Mouse (Mus musculus): ENCODE results near the gene Hoxa9. TPM values are rescaled to one million over a fixed set of nuclear protein-coding genes. Genes with fewer than 3 reads are reported as not detected.

The Hoxa9 gene
- polyA plus RNA-seq, 1 experiment from 2014 or later: 0.54 TPM

- Histone ChIP-seq H3K27ac (ENCODE audit: poor library complexity, severe bottlenecking) (no peak within 1 kb of the TSS), H3K36me3 (no peaks in the 10 kb centered on the region), H3K4me3 (peak within 1 kb of the TSS; percentile 54), H3K27me3 (replicated peaks) (peaks cover 96% of the 10 kb centered on the region), H3K4me1 (replicated peaks) (peaks cover 16% of the 10 kb centered on the region), H3K9ac (peak within 1 kb of the TSS; percentile 57), H3K9me3 (replicated peaks) (no peaks in the 10 kb centered on the region), H3K4me2 (peak within 1 kb of the TSS; percentile 81)
- 1% methylated on average over 92 of the region's 102 CpGs for WGBS
- ATAC-seq (ENCODE audit: insufficient number of reproducible peaks, low FRiP score): peak; percentile 48; the same call in 1 of the 2 replicates
Observed at GRCm38 (mm10) chr6:52190906-52191810, 39.7 kb downstream of the Hoxa9 start, which contains the start of gene Hoxa4. Gene Hoxa4 (minus strand): TSS chr6:52191753.

GRCm38 (mm10) chr6:52190410-52190809 is 40.5 kb downstream of the Hoxa9 start:
- peaks cover 16% of the 10 kb centered on the region for H3K4me1 ChIP-seq (replicated peaks)
- no peak overlapping the region for H3K9ac ChIP-seq
- ATAC-seq (ENCODE audit: insufficient number of reproducible peaks, low FRiP score): no peak

GRCm38 (mm10) chr6:52189909-52190308 is 41.0 kb downstream of the Hoxa9 start:
- 12% methylated on average over 8 of the region's 8 CpGs for WGBS
- Histone ChIP-seq H3K4me3 (no peak overlapping the region), H3K27ac (ENCODE audit: poor library complexity, severe bottlenecking) (no peak overlapping the region), H3K9ac (no peak overlapping the region), H3K4me2 (no peak overlapping the region), H3K4me1 (replicated peaks) (peaks cover 16% of the 10 kb centered on the region), H3K27me3 (replicated peaks) (peaks cover 99% of the 10 kb centered on the region), H3K36me3 (no peaks in the 10 kb centered on the region), H3K9me3 (replicated peaks) (no peaks in the 10 kb centered on the region)
- no peak for ATAC-seq (ENCODE audit: insufficient number of reproducible peaks, low FRiP score)

More at GRCm38 (mm10) chr6:52190410-52190809, 40.5 kb downstream of the Hoxa9 start:
- under 1% methylated on average over 23 of the region's 23 CpGs for WGBS
- H3K4me3 ChIP-seq: no peak overlapping the region
- H3K9me3 ChIP-seq (replicated peaks): no peaks in the 10 kb centered on the region
- no peaks in the 10 kb centered on the region for H3K36me3 ChIP-seq
- no peak overlapping the region for H3K27ac ChIP-seq (ENCODE audit: poor library complexity, severe bottlenecking)
- H3K4me2 ChIP-seq: no peak overlapping the region
- H3K27me3 ChIP-seq (replicated peaks): peaks cover 97% of the 10 kb centered on the region

GRCm38 (mm10) chr6:52189172-52189591 is 41.7 kb downstream of the Hoxa9 start:
- H3K4me2 ChIP-seq: no peak overlapping the region
- H3K36me3 ChIP-seq: no peaks in the 10 kb centered on the region
- WGBS: 14% methylated on average over 5 of the region's 5 CpGs
- H3K4me3 ChIP-seq: no peak overlapping the region
- peaks cover 16% of the 10 kb centered on the region for H3K4me1 ChIP-seq (replicated peaks)
- H3K27me3 ChIP-seq (replicated peaks): peaks cover 99% of the 10 kb centered on the region
- no peak overlapping the region for H3K9ac ChIP-seq
- no peaks in the 10 kb centered on the region for H3K9me3 ChIP-seq (replicated peaks)
- no peak overlapping the region for H3K27ac ChIP-seq (ENCODE audit: poor library complexity, severe bottlenecking)
- no peak for ATAC-seq (ENCODE audit: insufficient number of reproducible peaks, low FRiP score)

GRCm38 (mm10) chr6:52186500-52186899 is 44.4 kb downstream of the Hoxa9 start:
- WGBS: 21% methylated on average over 1 of the region's 1 CpGs
- H3K9ac ChIP-seq: no peak overlapping the region
- peaks cover 7% of the 10 kb centered on the region for H3K4me1 ChIP-seq (replicated peaks)

GRCm38 (mm10) chr6:52185834-52186233 is 45.1 kb downstream of the Hoxa9 start:
- no peak overlapping the region for H3K4me3 ChIP-seq
- H3K36me3 ChIP-seq: no peaks in the 10 kb centered on the region
- H3K27ac ChIP-seq (ENCODE audit: poor library complexity, severe bottlenecking): no peak overlapping the region
- H3K4me1 ChIP-seq (replicated peaks): peaks cover under 1% of the 10 kb centered on the region; the same call in 1 of the 2 replicates
- H3K9ac ChIP-seq: no peak overlapping the region
- peaks cover 100% of the 10 kb centered on the region for H3K27me3 ChIP-seq (replicated peaks)
- H3K4me2 ChIP-seq: no peak overlapping the region
- H3K9me3 ChIP-seq (replicated peaks): no peaks in the 10 kb centered on the region
- WGBS: 19% methylated on average over 3 of the region's 3 CpGs
- no peak for ATAC-seq (ENCODE audit: insufficient number of reproducible peaks, low FRiP score)

More at GRCm38 (mm10) chr6:52186500-52186899, 44.4 kb downstream of the Hoxa9 start:
- ATAC-seq (ENCODE audit: insufficient number of reproducible peaks, low FRiP score): no peak
- no peaks in the 10 kb centered on the region for H3K9me3 ChIP-seq (replicated peaks)
- no peaks in the 10 kb centered on the region for H3K36me3 ChIP-seq
- H3K27ac ChIP-seq (ENCODE audit: poor library complexity, severe bottlenecking): no peak overlapping the region
- peaks cover 100% of the 10 kb centered on the region for H3K27me3 ChIP-seq (replicated peaks)
- H3K4me3 ChIP-seq: no peak overlapping the region
- no peak overlapping the region for H3K4me2 ChIP-seq

GRCm38 (mm10) chr6:52185222-52185621 is 45.7 kb downstream of the Hoxa9 start:
- Histone ChIP-seq H3K4me3 (no peak overlapping the region), H3K9ac (no peak overlapping the region), H3K9me3 (replicated peaks) (no peaks in the 10 kb centered on the region), H3K4me1 (replicated peaks) (no peaks in the 10 kb centered on the region), H3K27ac (ENCODE audit: poor library complexity, severe bottlenecking) (no peak overlapping the region), H3K4me2 (no peak overlapping the region), H3K27me3 (replicated peaks) (peaks cover 100% of the 10 kb centered on the region), H3K36me3 (no peaks in the 10 kb centered on the region)
- ATAC-seq (ENCODE audit: insufficient number of reproducible peaks, low FRiP score): no peak
- 2% methylated on average over 19 of the region's 19 CpGs for WGBS

GRCm38 (mm10) chr6:52184668-52185067 is 46.2 kb downstream of the Hoxa9 start:
- peaks cover 100% of the 10 kb centered on the region for H3K27me3 ChIP-seq (replicated peaks)
- H3K4me3 ChIP-seq: no peak overlapping the region
- no peak overlapping the region for H3K4me2 ChIP-seq
- H3K9ac ChIP-seq: no peak overlapping the region
- H3K27ac ChIP-seq (ENCODE audit: poor library complexity, severe bottlenecking): no peak overlapping the region
- H3K36me3 ChIP-seq: no peaks in the 10 kb centered on the region
- no peaks in the 10 kb centered on the region for H3K9me3 ChIP-seq (replicated peaks)
- ATAC-seq (ENCODE audit: insufficient number of reproducible peaks, low FRiP score): no peak
- 8% methylated on average over 6 of the region's 6 CpGs for WGBS
- H3K4me1 ChIP-seq (replicated peaks): no peaks in the 10 kb centered on the region

- H3K4me2 ChIP-seq: no peak overlapping the region
- no peaks in the 10 kb centered on the region for H3K36me3 ChIP-seq
- no peak overlapping the region for H3K4me3 ChIP-seq
- peaks cover 100% of the 10 kb centered on the region for H3K27me3 ChIP-seq (replicated peaks)
- ATAC-seq (ENCODE audit: insufficient number of reproducible peaks, low FRiP score): no peak
- H3K4me1 ChIP-seq (replicated peaks): no peaks in the 10 kb centered on the region
- H3K27ac ChIP-seq (ENCODE audit: poor library complexity, severe bottlenecking): no peak overlapping the region
- WGBS: 16% methylated on average over 10 of the region's 10 CpGs
- H3K9me3 ChIP-seq (replicated peaks): no peaks in the 10 kb centered on the region
- H3K9ac ChIP-seq: no peak overlapping the region
Observed at GRCm38 (mm10) chr6:52183311-52184080, 47.4 kb downstream of the Hoxa9 start.

- Histone ChIP-seq H3K4me3 (no peak overlapping the region), H3K27ac (ENCODE audit: poor library complexity, severe bottlenecking) (no peak overlapping the region), H3K27me3 (replicated peaks) (peaks cover 100% of the 10 kb centered on the region), H3K9me3 (replicated peaks) (no peaks in the 10 kb centered on the region), H3K4me1 (replicated peaks) (no peaks in the 10 kb centered on the region), H3K4me2 (no peak overlapping the region), H3K36me3 (no peaks in the 10 kb centered on the region), H3K9ac (no peak overlapping the region)
- no peak for ATAC-seq (ENCODE audit: insufficient number of reproducible peaks, low FRiP score)
- 21% methylated on average over 1 of the region's 1 CpGs for WGBS
Observed at GRCm38 (mm10) chr6:52182793-52183192, 48.1 kb downstream of the Hoxa9 start.

- ATAC-seq (ENCODE audit: insufficient number of reproducible peaks, low FRiP score): no peak
- H3K9me3 ChIP-seq (replicated peaks): no peaks in the 10 kb centered on the region
- H3K9ac ChIP-seq: no peak overlapping the region
- no peaks in the 10 kb centered on the region for H3K4me1 ChIP-seq (replicated peaks)
- no peak overlapping the region for H3K27ac ChIP-seq (ENCODE audit: poor library complexity, severe bottlenecking)
- no peak overlapping the region for H3K4me3 ChIP-seq
- H3K36me3 ChIP-seq: no peaks in the 10 kb centered on the region
- no peak overlapping the region for H3K4me2 ChIP-seq
- H3K27me3 ChIP-seq (replicated peaks): peaks cover 100% of the 10 kb centered on the region
- WGBS: 28% methylated on average over 2 of the region's 2 CpGs
Observed at GRCm38 (mm10) chr6:52182030-52182429, 48.9 kb downstream of the Hoxa9 start.
